Mouse (Mus musculus) brain, embryonic 14.5 days (tissue): ENCODE measurements at regions not wholly inside any gene's neighbourhood (a gene's known extent, or its start where the extent isn't known, plus 50 kb on each side); places are given as distances from the start of the nearest gene placed in this dataset.
A peak's percentile ranks its signal among the peaks of the same experiment; 100 is the strongest.

Experiments used
- DNase-seq: peaks from one replicate; pipeline ENCODE4 v3.0.0-alpha.2; 2011; ENCODE audit warnings: low read depth
- CTCF ChIP-seq: fragments of 200-500 bp; IDR thresholded peaks from 2 replicates; pipeline ENCODE4 v1.5.1; 2012; ENCODE audit warnings: inconsistent platforms, mild to moderate bottlenecking, moderate library complexity, borderline replicate concordance; ENCODE audit not compliant: insufficient read depth, insufficient read length; ENCODE audit errors: extremely low read depth
- POLR2A ChIP-seq: fragments of 200-500 bp; IDR thresholded peaks from 2 replicates; pipeline ENCODE4 v1.6.1; 2012; ENCODE audit warnings: mild to moderate bottlenecking, inconsistent platforms, borderline replicate concordance; ENCODE audit not compliant: poor library complexity, insufficient read depth, insufficient read length, severe bottlenecking; ENCODE audit errors: extremely low read depth

DNA sequence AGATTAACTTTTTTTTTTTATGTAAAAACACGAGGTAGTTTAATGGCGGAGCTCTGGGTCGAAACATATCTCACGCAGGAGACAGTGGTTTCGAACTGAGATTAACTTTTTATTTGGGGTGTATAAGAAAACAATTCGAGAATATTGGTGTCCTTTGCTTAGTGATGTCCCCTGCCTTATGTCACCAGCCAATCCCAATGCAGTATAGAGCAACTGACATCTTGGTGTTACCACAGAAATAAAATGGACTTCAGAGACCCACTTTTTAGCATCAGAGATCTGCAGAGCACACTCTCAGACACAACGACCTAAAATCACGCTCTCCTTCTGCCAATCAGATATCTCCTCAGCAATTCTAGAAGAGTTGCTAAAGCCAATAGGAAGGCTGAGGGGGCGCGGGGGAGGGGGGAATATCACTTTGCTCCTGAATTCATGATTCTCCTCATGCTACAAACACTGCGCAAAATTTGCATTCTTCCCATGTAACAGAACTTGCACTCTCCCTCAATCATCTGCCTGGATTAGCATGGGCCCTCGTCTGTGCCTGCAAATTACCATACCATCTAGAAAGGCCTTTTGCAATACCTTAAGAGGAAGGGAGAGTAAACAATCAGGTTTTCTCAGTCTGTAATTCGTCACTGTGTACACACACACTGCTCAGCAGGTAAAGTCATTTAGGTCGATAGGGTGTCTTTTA, 128.7 kb upstream of the Sox2 start:
- peak; percentile 83 for DNase-seq
- TF ChIP-seq POLR2A = no peak
- TF ChIP-seq CTCF = no peak

DNA sequence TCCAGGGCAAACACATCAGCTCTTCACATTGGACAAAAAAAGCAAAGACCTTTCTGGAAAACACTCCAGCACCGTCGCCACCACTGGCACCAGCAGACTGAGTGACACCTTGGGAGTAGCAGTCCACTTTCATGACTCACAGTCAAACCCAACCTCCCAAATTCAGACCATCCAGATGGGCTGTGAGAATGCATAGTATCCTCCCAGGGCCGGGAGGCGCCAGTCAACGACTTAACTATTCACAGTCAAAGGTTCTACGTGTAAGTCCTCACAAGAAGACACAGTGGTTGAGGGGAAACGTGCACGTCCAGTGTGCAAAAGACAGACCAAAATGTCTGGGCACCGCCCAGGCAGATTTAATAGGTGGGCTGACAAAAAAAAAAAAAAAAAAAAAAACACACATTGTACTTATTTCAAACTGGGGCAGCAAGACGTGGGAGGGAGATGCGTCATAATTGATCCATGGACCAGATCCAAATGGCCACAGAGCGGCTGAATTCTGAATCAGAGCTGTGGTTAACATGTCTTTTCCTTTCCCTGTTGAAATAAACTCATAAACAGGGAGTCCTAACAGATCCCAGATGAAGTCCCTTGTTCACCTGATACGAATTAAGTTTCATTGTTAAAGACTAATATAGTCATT, 137.6 kb upstream of the Sox2 start:
- DNase-seq = no peak
- no peak for TF ChIP-seq CTCF
- no peak for TF ChIP-seq POLR2A

DNA sequence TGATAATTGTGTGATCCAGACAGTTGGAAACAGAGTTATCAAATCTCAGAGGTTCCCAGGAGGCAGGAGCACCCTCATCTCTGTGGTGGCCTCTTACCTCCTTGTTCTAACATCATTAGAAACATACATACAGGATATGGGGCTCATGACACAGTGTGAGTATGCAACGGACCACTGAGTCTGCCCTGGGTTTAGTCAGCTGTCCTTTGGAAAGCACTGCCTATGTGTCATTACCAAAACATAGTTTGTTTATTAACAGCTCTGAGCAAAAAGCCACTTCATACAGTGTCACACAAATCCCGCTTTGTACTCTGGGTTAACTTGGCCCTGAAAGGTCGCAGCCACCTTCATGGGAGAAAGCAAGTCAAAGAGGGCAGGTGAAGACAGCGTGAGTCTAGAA, 139.5 kb upstream of the Sox2 start:
- no peak for TF ChIP-seq POLR2A
- DNase-seq = no peak

DNA sequence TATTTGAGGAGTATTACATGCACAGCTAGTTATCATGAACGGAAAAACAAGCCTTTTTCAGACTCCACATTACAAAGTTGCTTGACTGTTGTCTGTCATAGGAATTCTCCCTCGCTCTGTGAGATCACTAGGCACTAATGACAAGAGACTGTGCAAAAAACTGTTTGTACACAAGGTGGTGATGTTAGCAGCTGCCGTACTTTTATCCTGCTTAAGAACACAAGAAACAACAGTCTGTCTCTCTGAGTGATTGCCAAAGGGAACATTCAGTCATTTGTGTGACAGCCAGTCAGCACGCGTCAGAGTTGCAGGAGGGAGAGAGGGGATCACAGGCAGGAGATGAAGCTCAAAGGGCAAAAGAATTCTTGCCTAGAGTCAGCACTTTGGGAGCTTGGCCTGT, 141.0 kb upstream of the Sox2 start:
- peak; percentile 85 for DNase-seq
- no peak for TF ChIP-seq POLR2A
- TF ChIP-seq CTCF = no peak

DNA sequence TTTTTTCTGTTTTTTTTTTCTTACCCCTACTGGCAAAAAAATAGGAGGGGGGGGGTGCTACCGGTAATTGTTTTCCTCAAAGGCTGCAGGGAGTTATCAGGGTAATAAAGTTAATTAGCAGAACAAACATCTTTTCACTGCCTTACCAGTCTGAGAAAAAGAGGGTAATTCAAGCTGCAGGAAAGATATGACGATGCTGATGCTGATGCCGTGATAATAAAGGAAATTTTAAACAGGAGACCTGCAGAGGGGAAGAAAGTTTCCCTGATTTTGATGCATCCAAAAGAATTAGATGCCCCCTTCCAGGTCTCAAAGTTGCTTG, 145.7 kb upstream of the Sox2 start:
- DNase-seq = no peak
- TF ChIP-seq POLR2A = no peak
- TF ChIP-seq CTCF = no peak

DNA sequence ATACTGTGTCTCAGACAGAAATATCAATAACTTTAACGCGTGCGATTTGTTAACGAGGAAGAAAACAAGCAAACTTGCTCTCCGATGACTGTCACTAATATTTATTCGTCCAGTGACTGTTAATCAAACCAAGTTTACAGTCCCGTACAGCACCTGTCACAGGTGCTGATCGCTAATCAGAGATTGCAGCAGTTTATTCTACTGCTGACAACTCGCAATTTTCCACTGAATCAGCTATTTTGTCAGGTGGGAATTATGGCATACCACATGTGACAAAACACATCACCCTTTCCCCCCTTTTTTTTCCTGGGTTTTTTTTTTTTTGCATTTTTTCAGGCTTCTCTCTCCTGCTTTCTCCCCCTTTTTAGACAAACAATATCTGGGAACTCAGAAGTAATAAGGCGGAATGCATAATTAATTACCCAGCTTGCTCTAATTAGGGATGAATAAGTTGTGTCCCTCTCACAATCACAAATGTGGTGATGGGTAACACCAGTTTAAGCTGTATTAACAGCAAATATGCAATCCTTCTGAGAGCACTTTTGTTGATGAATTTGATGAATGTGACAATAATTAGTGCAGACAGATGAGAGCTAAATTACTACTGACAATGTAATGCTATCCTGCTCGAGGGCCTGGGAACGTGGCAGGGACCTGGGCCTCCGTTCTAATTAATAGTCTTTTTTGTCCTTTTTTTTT, 146.2 kb upstream of the Sox2 start:
- no peak for TF ChIP-seq POLR2A
- no peak for TF ChIP-seq CTCF
- peak; percentile 96 for DNase-seq

DNA sequence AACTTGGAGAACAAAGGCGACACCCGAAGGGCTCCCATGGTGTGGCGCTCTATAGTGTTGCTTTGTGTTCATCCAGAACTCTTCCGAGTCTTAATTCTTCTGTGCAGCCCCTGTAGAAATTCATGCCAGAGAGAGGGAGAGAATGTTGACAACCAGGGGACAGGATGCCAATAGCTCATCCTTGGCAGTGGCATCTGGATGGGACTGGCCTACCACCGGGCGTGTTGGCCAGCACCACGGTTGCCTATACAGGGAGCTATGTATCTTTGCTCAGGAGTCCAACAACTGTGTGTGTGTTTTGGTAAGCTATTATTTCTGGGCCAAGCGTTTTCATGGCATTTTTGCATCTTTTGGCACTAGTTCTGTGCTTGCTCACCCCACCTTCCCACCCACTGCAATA, 153.4 kb upstream of the Sox2 start:
- no peak for TF ChIP-seq CTCF
- no peak for TF ChIP-seq POLR2A
- DNase-seq = peak; percentile 20

DNA sequence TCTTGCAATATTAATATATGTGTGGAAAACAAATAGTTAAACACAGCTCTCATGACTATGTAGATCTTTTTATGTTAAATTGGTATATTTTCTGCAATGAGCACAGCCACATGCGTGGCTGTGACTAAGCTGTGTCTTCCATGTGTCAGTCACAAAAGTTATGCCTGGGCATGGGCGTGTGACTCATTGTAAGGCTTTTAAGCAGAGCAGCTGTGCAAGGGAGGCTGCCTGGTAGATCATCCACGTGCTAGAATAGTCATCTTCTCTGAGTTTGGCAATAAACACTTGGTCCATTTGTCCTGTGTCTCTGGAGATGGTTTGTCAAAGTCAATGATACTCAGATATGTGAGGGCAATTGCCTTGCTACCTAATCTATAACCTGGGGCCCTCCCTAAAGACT, 154.6 kb upstream of the Sox2 start:
- TF ChIP-seq CTCF (no peak), POLR2A (no peak)
- no peak for DNase-seq

DNA sequence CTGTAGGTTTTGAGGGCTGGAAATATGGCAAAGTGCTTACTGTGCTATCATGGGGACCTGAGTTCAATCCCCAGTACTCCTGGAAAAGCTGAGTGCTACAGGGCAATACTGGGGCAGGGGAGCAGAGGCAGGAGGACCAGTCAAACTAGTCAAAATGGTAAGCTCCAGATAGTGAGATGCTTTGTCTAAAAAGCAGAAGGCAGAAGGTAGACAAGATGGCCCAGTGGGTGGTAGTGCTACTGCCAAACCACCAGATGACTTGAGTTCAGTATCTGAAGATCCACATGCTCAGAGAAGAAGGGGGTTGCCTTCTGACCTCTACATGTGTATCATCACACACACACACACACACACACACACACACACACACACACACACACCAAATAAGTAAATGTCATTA, 156.3 kb upstream of the Sox2 start:
- DNase-seq = no peak
- TF ChIP-seq POLR2A = no peak
- no peak for TF ChIP-seq CTCF

DNA sequence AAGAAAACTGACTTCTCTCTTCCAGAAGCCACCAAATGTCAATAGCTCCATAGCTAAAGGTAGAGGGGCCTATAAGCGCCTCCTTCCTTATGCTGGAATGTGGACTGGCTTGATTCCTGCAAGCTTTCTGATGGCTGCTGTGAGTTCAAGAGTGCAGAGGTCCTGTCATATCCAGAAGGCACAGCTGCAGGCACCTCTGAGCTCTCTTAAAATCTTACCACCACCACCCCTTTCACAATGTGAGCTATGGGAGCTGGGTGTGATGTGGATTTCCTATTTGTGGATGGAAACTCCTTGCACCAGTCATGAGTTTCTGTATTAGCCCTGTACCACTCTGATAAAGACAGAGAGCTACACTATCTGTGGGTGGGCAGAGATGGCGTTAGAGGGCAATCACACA, 161.2 kb upstream of the Sox2 start:
- no peak for DNase-seq
- TF ChIP-seq CTCF (no peak), POLR2A (no peak)

DNA sequence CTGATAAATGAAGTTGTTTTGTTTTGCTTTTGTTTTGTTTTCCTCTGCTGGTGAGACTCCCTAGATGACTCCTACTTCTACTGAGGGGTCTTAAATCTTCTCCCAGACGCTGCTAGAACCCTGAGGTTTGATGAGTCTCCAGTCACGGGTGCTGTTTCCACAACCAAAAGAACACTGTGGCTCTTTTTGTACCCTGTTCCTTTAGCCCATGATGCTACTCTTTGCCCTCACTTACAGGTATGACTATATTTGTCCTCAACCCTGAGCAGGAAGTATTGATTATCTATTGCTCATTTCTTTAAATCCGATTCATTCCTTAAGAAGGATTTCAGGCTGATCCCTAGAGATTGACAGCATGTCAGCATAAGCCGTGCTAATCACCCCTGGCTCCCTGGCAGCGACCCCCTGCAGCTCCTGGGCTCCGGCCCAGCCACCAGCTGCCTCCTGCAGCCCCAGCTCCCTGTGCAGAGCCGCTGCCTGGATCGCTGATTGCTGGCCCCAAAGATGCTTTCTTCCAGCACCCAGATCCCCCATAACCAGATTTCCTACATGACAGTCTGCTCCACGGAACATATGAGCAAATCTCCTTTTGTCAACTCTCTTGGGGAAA, 163.7 kb upstream of the Sox2 start:
- peak; percentile 89 for DNase-seq
- TF ChIP-seq CTCF (no peak), POLR2A (no peak)
